Mouse (Mus musculus) liver, embryonic 14.5 days (tissue): ENCODE results near the gene Gstp3. TPM values are rescaled to one million over a fixed set of nuclear protein-coding genes. Genes with fewer than 3 reads are reported as not detected.

Experiments
- ATAC-seq: fragments of 200-750 bp; cut with Nextera tagmentation; 2 replicates; pipeline ENCODE4 v1.8.0; 2017; ENCODE audit warnings: moderate number of reproducible peaks, mild to moderate bottlenecking, moderate library complexity; ENCODE audit not compliant: insufficient read depth
- DNase-seq, 3 experiments: peaks; one replicate each; pipeline ENCODE4 v3.0.0-alpha.2; 2012 to 2013; ENCODE audit warnings: low read depth in 3 of 3, low spot score in 3 of 3
- H3K27ac ChIP-seq: fragments of 300-500 bp; sonication (generic); 2 replicates; pipeline ENCODE4 v1.5.1; 2014; ENCODE audit warnings: moderate library complexity, mild to moderate bottlenecking, control low read depth, inconsistent platforms
- H3K27me3 ChIP-seq: fragments of 300-500 bp; sonication (generic); 2 replicates; pipeline ENCODE4 v1.6.1; 2014; ENCODE audit warnings: mild to moderate bottlenecking, low read length, moderate library complexity; ENCODE audit not compliant: control insufficient read depth, insufficient read depth
- H3K36me3 ChIP-seq: fragments of 300-500 bp; sonication (generic); replicated peaks from 2 replicates; pipeline ENCODE4 v1.6.1; 2014; ENCODE audit warnings: low read depth; ENCODE audit not compliant: control insufficient read depth, insufficient read depth
- H3K4me1 ChIP-seq, 2 experiments: fragments of 200-500 bp in 1 of 2; fragments of 300-500 bp in 1 of 2; sonication (generic) in 1 of 2; replicated peaks; 2 replicates each; pipeline ENCODE4 v1.6.1; 2012 to 2014; ENCODE audit warnings: antibody characterized with exemption in 1 of 2, inconsistent platforms in 1 of 2, low read length in 1 of 2; ENCODE audit not compliant: control insufficient read depth in 2 of 2, insufficient read depth in 2 of 2
- H3K4me2 ChIP-seq: fragments of 300-500 bp; sonication (generic); 2 replicates; pipeline ENCODE4 v1.6.1; 2014; ENCODE audit warnings: low read depth, mild to moderate bottlenecking, control low read depth, moderate library complexity
- H3K4me3 ChIP-seq, 2 experiments: fragments of 200-500 bp in 1 of 2; fragments of 300-500 bp in 1 of 2; sonication (generic) in 1 of 2; 2 replicates each; pipeline ENCODE4 v1.5.1; 2012 to 2014; ENCODE audit warnings: low read depth in 2 of 2, low read length in 2 of 2, mild to moderate bottlenecking in 2 of 2, control low read depth in 1 of 2, inconsistent platforms in 1 of 2, moderate library complexity in 1 of 2; ENCODE audit not compliant: insufficient read depth in 1 of 2
- H3K9ac ChIP-seq: fragments of 300-500 bp; sonication (generic); replicated peaks from 2 replicates; pipeline ENCODE4 v1.6.1; 2014; ENCODE audit warnings: mild to moderate bottlenecking, control low read depth, moderate library complexity
- H3K9me3 ChIP-seq: fragments of 300-500 bp; sonication (generic); 2 replicates; pipeline ENCODE4 v1.6.1; 2016; ENCODE audit warnings: low read length, mixed read lengths; ENCODE audit not compliant: control insufficient read depth
- CTCF ChIP-seq: IDR thresholded peaks from 2 replicates; pipeline ENCODE4 v1.5.1; 2016; ENCODE audit warnings: antibody characterized with exemption, low read depth, control low read depth
- EP300 ChIP-seq: IDR thresholded peaks from 2 replicates; pipeline ENCODE4 v1.6.1; 2016; ENCODE audit warnings: antibody characterized with exemption, low read depth
- WGBS: fragments of 180-500 bp; shearing (Covaris S2); extraction: QIAGEN DNeasy Blood & Tissue Kit; methylation state at CpG from one replicate; pipeline ENCODE4 v1.1.7; 2014; ENCODE audit not compliant: insufficient replicate concordance; 5-methylcytosine and 5-hydroxymethylcytosine counted together
- polyA plus RNA-seq, 2 experiments: library from polyadenylated mRNA; depleted of rRNA in 1 of 2; stranded (reverse) in 1 of 2; unstranded in 1 of 2; fragments of >200 nt; fragmentation: Nextera tagmentation in 1 of 2; extraction: Ambion mirVana in 1 of 2; gene quantifications; 2 replicates each; pipeline versions ENCODE4 v1.2.1 to v1.2.3; 2012 to 2014

The Gstp3 gene
- polyA plus RNA-seq, 2 experiments, result 69.6 to 78.5 TPM

DNA sequence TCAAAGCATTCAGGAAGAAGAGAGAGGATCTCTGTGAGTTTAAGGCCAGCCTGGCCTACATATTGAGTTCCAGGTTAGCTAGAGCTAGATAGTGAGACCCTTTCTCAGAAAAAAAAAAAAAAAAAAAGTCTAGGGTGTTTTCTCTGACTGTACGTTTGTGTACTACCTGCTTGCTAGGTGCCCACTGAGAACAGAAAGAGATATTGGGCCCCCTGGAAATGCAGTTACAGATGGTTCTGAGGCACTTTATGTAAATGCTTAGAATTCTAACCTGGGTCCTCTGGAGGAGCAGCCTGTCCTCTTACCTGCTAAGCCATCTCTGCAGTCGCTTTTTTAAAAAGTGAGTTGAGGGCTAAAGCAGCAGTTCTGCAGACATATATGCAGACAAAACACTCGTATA lies 36.4 kb upstream of the Gstp3 start:
- Histone ChIP-seq H3K4me3 (no peak overlapping the region; a peak in 1 of 4 replicates), H3K4me2 (peak overlapping the region; percentile 82), H3K9me3 (no peaks in the 10 kb centered on the region), H3K27me3 (peaks cover 9% of the 10 kb centered on the region), H3K9ac (no peak overlapping the region), H3K4me1 (peaks cover 27 to 29% of the 10 kb centered on the region in 2 experiments), H3K36me3 (no peaks in the 10 kb centered on the region), H3K27ac (no peak overlapping the region)
- TF ChIP-seq EP300 (no peak), CTCF (no peak)
- DNase-seq (no peak), ATAC-seq (no peak)
- 65% methylated on average over 3 of the region's 3 CpGs for WGBS

- peaks cover 24 to 26% of the 10 kb centered on the region in 2 experiments for H3K4me1 ChIP-seq
- DNase-seq, result no peak
- no peaks in the 10 kb centered on the region for H3K9me3 ChIP-seq
- H3K27ac ChIP-seq, result no peak overlapping the region
- H3K27me3 ChIP-seq, result no peaks in the 10 kb centered on the region; the same call in 1 of the 2 replicates
- no peak for ATAC-seq
- no peak overlapping the region for H3K4me2 ChIP-seq
- no peak for TF ChIP-seq CTCF
- no peak for TF ChIP-seq EP300
- WGBS, result 74% methylated on average over 5 of the region's 5 CpGs
- no peak overlapping the region for H3K4me3 ChIP-seq
- H3K36me3 ChIP-seq, result no peaks in the 10 kb centered on the region
- H3K9ac ChIP-seq, result no peak overlapping the region
Measured at GRCm38 (mm10) chr19:4094774-4095303, 35.5 kb upstream of the Gstp3 start.

- TF ChIP-seq CTCF (no peak), EP300 (no peak)
- no peaks in the 10 kb centered on the region for H3K36me3 ChIP-seq
- H3K27me3 ChIP-seq, result no peaks in the 10 kb centered on the region
- 77% methylated on average over 3 of the region's 3 CpGs for WGBS
- DNase-seq (no peak), ATAC-seq (no peak)
- no peak overlapping the region for H3K4me2 ChIP-seq
- H3K9me3 ChIP-seq, result no peaks in the 10 kb centered on the region
- H3K9ac ChIP-seq, result no peak overlapping the region
- H3K27ac ChIP-seq, result no peak overlapping the region
- H3K4me3 ChIP-seq, result no peak overlapping the region
- H3K4me1 ChIP-seq, result peaks cover 21 to 22% of the 10 kb centered on the region in 2 experiments
Measured at GRCm38 (mm10) chr19:4094348-4094747, 35.0 kb upstream of the Gstp3 start.

DNA sequence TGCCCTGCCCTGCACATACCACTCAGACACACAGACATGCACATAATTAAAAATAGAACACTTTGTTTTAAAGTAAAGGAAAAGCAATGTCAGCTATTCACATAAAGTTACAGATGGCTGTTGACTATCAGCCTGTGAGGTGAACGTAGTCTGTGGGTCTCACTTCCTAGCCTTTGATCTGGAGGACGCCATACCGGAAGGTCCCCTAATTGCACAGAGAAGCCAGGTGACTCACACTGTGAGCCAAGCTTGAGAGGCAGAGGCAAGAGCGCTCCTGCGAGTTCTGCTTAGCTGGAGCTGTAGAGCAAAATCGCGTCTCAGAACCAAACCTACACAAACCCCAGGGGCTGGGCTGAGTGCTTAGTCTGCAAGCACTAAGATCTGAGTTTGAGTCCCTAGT lies 34.4 kb upstream of the Gstp3 start:
- 66% methylated on average over 7 of the region's 7 CpGs for WGBS
- TF ChIP-seq EP300 (no peak), CTCF (no peak)

GRCm38 (mm10) chr19:4092750-4093149 lies 33.4 kb upstream of the Gstp3 start:
- 32% methylated on average over 3 of the region's 3 CpGs for WGBS
- H3K9me3 ChIP-seq, result no peaks in the 10 kb centered on the region
- H3K4me1 ChIP-seq, result peaks cover 10 to 11% of the 10 kb centered on the region in 2 experiments
- ATAC-seq, result no peak
- no peaks in the 10 kb centered on the region for H3K27me3 ChIP-seq
- H3K4me3 ChIP-seq, result no peak overlapping the region
- no peak overlapping the region; the same call in 1 of the 2 replicates for H3K9ac ChIP-seq
- no peak overlapping the region for H3K4me2 ChIP-seq
- H3K36me3 ChIP-seq, result no peaks in the 10 kb centered on the region
- TF ChIP-seq CTCF (no peak), EP300 (peak; percentile 76)
- no peak for DNase-seq
- H3K27ac ChIP-seq, result no peak overlapping the region

More for the DNA sequence above, 34.4 kb upstream of the Gstp3 start:
- Histone ChIP-seq H3K4me1 (peaks cover 18 to 19% of the 10 kb centered on the region in 2 experiments), H3K27ac (no peak overlapping the region), H3K9ac (no peak overlapping the region), H3K27me3 (no peaks in the 10 kb centered on the region), H3K4me3 (no peak overlapping the region), H3K4me2 (no peak overlapping the region), H3K36me3 (no peaks in the 10 kb centered on the region), H3K9me3 (no peaks in the 10 kb centered on the region)
- no peak for DNase-seq
- ATAC-seq, result no peak
